ENCODE assay signal across 16 mouse cellular contexts in the genomic region with DNA sequence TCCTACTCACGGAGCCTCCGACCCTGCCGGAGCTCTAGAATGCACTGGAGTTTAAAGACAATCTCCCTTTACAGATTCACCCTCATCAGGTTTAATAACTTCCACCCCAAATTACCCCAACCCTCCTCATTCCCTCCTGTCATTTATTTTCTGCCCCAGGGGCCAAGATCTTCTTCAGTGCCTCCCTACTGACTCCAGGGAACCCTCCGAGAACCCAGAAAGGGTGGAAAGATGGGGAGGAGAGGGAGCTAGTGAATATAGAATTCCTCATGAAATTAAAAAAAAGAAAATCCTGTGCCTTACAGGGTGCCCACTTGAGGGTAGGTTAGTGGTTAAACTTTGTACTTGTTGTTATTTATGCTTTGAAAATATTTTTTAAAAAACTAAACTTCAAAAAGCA. TPM values are rescaled to one million over a fixed set of nuclear protein-coding genes. Genes with fewer than 3 reads are reported as not detected.
DNase-seq lines count a peak whose midpoint lies in the region; ATAC-seq and TF ChIP-seq lines count a peak whose summit lies in the region.
"Had no signal": no experiment of that assay in that cellular context is flagged by ENCODE, and none has a peak within 500 bp of the region (broad histone marks: within the 10 kb centered on the region; RNA-seq: fewer than 3 reads in every experiment).

No protein-coding gene starts in this region.

- TF ChIP-seq CTCF in midbrain, postnatal 0 days (IDR thresholded peaks at IDR 0.05) = no peak

- no peaks in the 10 kb centered on the region for H3K9me3 ChIP-seq in kidney, embryonic 16.5 days (ENCODE audit: low read length)
- no peaks in the 10 kb centered on the region for H3K9me3 ChIP-seq in embryonic facial prominence, embryonic 11.5 days (replicated peaks; ENCODE audit: control insufficient read depth, low read length)
- H3K9me3 ChIP-seq in hindbrain, embryonic 15.5 days = no peaks in the 10 kb centered on the region
- no peaks in the 10 kb centered on the region for H3K9me3 ChIP-seq in midbrain, postnatal 0 days (ENCODE audit: low read length)

- no peak for ATAC-seq in kidney, embryonic 16.5 days (ENCODE audit: low FRiP score, low TSS enrichment)
- no peak for ATAC-seq in embryonic facial prominence, embryonic 11.5 days (replicated peaks; ENCODE audit: insufficient number of reproducible peaks, low FRiP score, low TSS enrichment, low read depth)
- no peak for ATAC-seq in hindbrain, embryonic 15.5 days (ENCODE audit: low FRiP score, low read depth)
- ATAC-seq in midbrain, postnatal 0 days (ENCODE audit: low FRiP score) = no peak
- ATAC-seq: CD4-positive, CD25-positive, alpha-beta regulatory T cell, adult 4 months; forebrain, embryonic 14.5 days had no signal

- no peak overlapping the region for H3K9ac ChIP-seq in kidney, embryonic 16.5 days (replicated peaks; ENCODE audit: low read length)
- H3K9ac ChIP-seq in embryonic facial prominence, embryonic 11.5 days (replicated peaks; ENCODE audit: low read length) = 0 out of 2 replicates have a peak overlapping the region, but pooled peaks have one; percentile 18
- H3K9ac ChIP-seq in hindbrain, embryonic 15.5 days = no peak overlapping the region
- peak overlapping the region; percentile 19; the same call in 1 of the 2 replicates for H3K9ac ChIP-seq in midbrain, postnatal 0 days (replicated peaks; ENCODE audit: low read length, poor library complexity, severe bottlenecking)

- peaks cover 54% of the 10 kb centered on the region for H3K27me3 ChIP-seq in kidney, embryonic 16.5 days (ENCODE audit: insufficient read depth, low read length)
- peaks cover 12% of the 10 kb centered on the region for H3K27me3 ChIP-seq in embryonic facial prominence, embryonic 11.5 days (ENCODE audit: control insufficient read depth, insufficient read depth, low read length)
- H3K27me3 ChIP-seq in hindbrain, embryonic 15.5 days = peaks cover 44% of the 10 kb centered on the region
- H3K27me3 ChIP-seq in midbrain, postnatal 0 days (ENCODE audit: insufficient read depth, low read length) = peaks cover 41% of the 10 kb centered on the region

- DNase-seq in kidney, postnatal 4 days = no peak
- no peak for DNase-seq in embryonic facial prominence, embryonic 11.5 days (ENCODE audit: low spot score)
- no peak for DNase-seq in midbrain, postnatal 0 days (ENCODE audit: low spot score)
- DNase-seq in left cerebral cortex, adult 8-10 months (ENCODE audit: low spot score in 2 of 2) = no peak
- no peak for DNase-seq in spleen, postnatal 4 days (ENCODE audit: low spot score in 2 of 2)
- no peak for DNase-seq in adrenal gland, postnatal 36 days
- DNase-seq: adrenal gland, postnatal 10 days; thymus, postnatal 36 days had no signal

- H3K36me3 ChIP-seq in kidney, embryonic 16.5 days (ENCODE audit: insufficient read depth, low read length) = no peaks in the 10 kb centered on the region
- H3K36me3 ChIP-seq in embryonic facial prominence, embryonic 11.5 days (replicated peaks; ENCODE audit: control insufficient read depth, insufficient read depth, low read depth, low read length) = no peaks in the 10 kb centered on the region
- no peaks in the 10 kb centered on the region for H3K36me3 ChIP-seq in hindbrain, embryonic 15.5 days
- H3K36me3 ChIP-seq in midbrain, postnatal 0 days (ENCODE audit: insufficient read depth, low read length) = no peaks in the 10 kb centered on the region

- H3K27ac ChIP-seq in kidney, embryonic 16.5 days (ENCODE audit: low read length) = no peak overlapping the region
- no peak overlapping the region for H3K27ac ChIP-seq in embryonic facial prominence, embryonic 11.5 days (replicated peaks; ENCODE audit: low read depth, low read length)
- H3K27ac ChIP-seq in hindbrain, embryonic 15.5 days (replicated peaks) = no peak overlapping the region
- peak overlapping the region; percentile 57 for H3K27ac ChIP-seq in midbrain, postnatal 0 days (ENCODE audit: low read depth, low read length)

- peak overlapping the region; percentile 2; the same call in 1 of the 2 replicates for H3K4me3 ChIP-seq in kidney, embryonic 16.5 days (ENCODE audit: low read length)
- no peak overlapping the region for H3K4me3 ChIP-seq in embryonic facial prominence, embryonic 11.5 days (ENCODE audit: low read depth, low read length)
- no peak overlapping the region for H3K4me3 ChIP-seq in hindbrain, embryonic 15.5 days
- peak overlapping the region; percentile 22 for H3K4me3 ChIP-seq in midbrain, postnatal 0 days (ENCODE audit: low read depth, low read length)

- no peaks in the 10 kb centered on the region for H3K4me1 ChIP-seq in kidney, embryonic 16.5 days (ENCODE audit: insufficient read depth, low read length)
- H3K4me1 ChIP-seq in embryonic facial prominence, embryonic 11.5 days (ENCODE audit: control insufficient read depth, insufficient read depth, low read length) = no peaks in the 10 kb centered on the region; the same call in 1 of the 2 replicates
- 0 out of 2 replicates have a peak, but pooled peaks cover 6% of the 10 kb centered on the region for H3K4me1 ChIP-seq in hindbrain, embryonic 15.5 days (replicated peaks)
- H3K4me1 ChIP-seq in midbrain, postnatal 0 days (ENCODE audit: insufficient read depth, low read length) = no peaks in the 10 kb centered on the region

- 0 out of 2 replicates have a peak overlapping the region, but pooled peaks have one; percentile 10 for H3K4me2 ChIP-seq in kidney, embryonic 16.5 days (replicated peaks; ENCODE audit: low read depth, low read length)
- H3K4me2 ChIP-seq in embryonic facial prominence, embryonic 11.5 days (ENCODE audit: low read depth, low read length) = no peak overlapping the region
- peak overlapping the region; percentile 11; the same call in 1 of the 2 replicates for H3K4me2 ChIP-seq in hindbrain, embryonic 15.5 days
- peak overlapping the region; percentile 39 for H3K4me2 ChIP-seq in midbrain, postnatal 0 days (ENCODE audit: low read depth, low read length, poor library complexity, severe bottlenecking)

- 13% methylated on average over 4 of the region's 4 CpGs for WGBS in kidney, embryonic 16.5 days
- WGBS in embryonic facial prominence, embryonic 11.5 days = 4% methylated on average over 4 of the region's 4 CpGs
- 6% methylated on average over 4 of the region's 4 CpGs for WGBS in hindbrain, embryonic 15.5 days
- WGBS in midbrain, postnatal 0 days = 2% methylated on average over 4 of the region's 4 CpGs

RNA-seq across cellular contexts. Expression of a gene that starts 1.1 kb away (rescaled TPM):
- polyA plus RNA-seq in kidney, embryonic 16.5 days (2015; fragmentation: Nextera tagmentation; extraction: Ambion mirVana) = 54.5 and 62.1 TPM in 2 replicates
- 22.9 and 29.1 TPM in 2 replicates for polyA plus RNA-seq in embryonic facial prominence, embryonic 11.5 days (2014; fragmentation: Nextera tagmentation; extraction: Ambion mirVana)
- polyA plus RNA-seq in hindbrain, embryonic 15.5 days (2015; fragmentation: Nextera tagmentation; extraction: Ambion mirVana) = 65.6 and 78.3 TPM in 2 replicates
- total RNA-seq in midbrain, postnatal 0 days (2014; rRNA removed) = 86.4 and 104 TPM in 2 replicates
- 172 and 180 TPM in 2 replicates for polyA plus RNA-seq in midbrain, postnatal 0 days (2015; fragmentation: Nextera tagmentation; extraction: Ambion mirVana)
- 1 to 10 TPM in 3 of 4 experiments, under 1 TPM in 1; 0.72 to 2.2 (median 1.6) TPM for total RNA-seq in left cerebral cortex, adult 8-10 months (2022)
- total RNA-seq in adrenal gland, postnatal 36 days (2021) = 1 to 10 TPM; 5.7 to 6.8 TPM
- total RNA-seq: granulocyte monocyte progenitor cell, adult 5-6 weeks; hematopoietic stem cell, adult 5-6 weeks; MEL had no signal
- polyA plus RNA-seq: liver, embryonic 16.5 days had no signal

Comparison
In these comparisons a context has a peak if more than half of its experiments do, and no peak if none do; other contexts are left out.
1. H3K4me3 ChIP-seq: peak in kidney, embryonic 16.5 days (single experiment) and midbrain, postnatal 0 days (single experiment); none in embryonic facial prominence, embryonic 11.5 days (single experiment) and hindbrain, embryonic 15.5 days (single experiment).
2. H3K9ac ChIP-seq: peak in embryonic facial prominence, embryonic 11.5 days (single experiment) and midbrain, postnatal 0 days (single experiment); none in kidney, embryonic 16.5 days (single experiment) and hindbrain, embryonic 15.5 days (single experiment).